Mouse (Mus musculus) layer of hippocampus, adult 9-10 months (tissue): ENCODE results near the gene Olfr619.

Source experiments
- DNase-seq: peaks from one replicate; pipeline ENCODE4 v3.0.0; 2022; ENCODE audit warnings: low spot score

Gene Olfr619

DNA sequence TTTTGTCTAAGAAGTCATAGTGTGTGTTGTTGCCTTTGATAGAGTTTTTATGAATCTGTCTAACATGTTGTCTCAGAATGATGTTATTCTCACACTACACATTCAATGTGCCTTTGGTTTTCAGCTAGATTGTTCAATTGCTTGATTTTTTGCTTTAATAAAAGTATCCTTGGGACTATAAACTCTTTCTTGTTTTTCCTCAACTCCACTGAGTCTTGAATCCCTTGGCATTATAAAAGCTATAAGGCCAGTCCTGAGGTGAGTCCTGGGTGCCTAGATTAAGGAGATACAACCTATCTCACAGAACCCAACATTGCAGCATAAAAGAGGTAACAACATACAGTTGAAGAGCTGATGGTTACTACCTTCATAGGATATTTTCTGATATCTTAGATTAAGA, at the start of gene Olfr619:
Gene Olfr619 (plus strand): TSS at position 301 of the 400 bp plus-strand sequence.
- no peak for DNase-seq

DNA sequence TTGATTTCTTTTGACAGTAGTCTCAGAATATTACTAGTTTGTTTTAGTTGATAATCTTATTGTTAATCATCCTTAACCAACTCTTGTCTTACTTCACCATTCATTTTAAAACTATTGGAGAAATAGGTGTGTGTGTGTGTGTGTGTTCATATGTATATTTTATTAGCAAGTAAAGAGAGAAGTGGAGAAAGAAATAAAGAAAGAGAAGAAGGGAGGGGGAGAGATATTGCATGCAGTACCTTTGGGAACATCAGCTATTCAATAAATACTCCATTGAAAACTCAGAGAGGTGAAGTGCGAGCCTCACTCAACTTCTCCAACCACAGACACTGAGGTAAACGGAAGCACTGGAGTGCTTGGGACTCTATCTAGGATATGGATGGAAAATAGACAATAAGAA, 44.6 kb upstream of the Olfr619 start, which contains the start of gene Olfr615:
Gene Olfr615 (plus strand): TSS at position 301 of the 400 bp plus-strand sequence.
- DNase-seq, result no peak

DNA sequence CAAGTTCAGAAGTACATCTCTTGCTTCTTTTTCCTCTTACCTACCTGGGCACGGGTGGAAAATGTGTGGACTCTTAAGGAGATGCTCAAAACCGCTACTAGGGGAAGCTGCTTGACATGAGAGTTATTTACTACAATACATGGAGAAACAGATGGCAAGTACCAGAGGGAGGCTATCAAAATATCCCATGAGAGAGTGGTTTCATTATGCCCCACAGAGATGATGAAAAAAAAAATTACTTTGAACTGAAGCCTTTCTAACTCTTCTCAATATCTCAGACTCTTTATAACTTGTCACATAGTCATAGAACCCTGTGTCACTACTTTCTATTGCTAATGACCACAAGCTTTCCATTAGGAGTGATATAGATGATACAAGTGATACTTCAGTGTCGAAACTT, 31.3 kb upstream of the Olfr619 start, which contains the start of gene Olfr616:
Gene Olfr616 (minus strand): TSS at position 101 of the 400 bp plus-strand sequence.
- DNase-seq, result no peak

DNA sequence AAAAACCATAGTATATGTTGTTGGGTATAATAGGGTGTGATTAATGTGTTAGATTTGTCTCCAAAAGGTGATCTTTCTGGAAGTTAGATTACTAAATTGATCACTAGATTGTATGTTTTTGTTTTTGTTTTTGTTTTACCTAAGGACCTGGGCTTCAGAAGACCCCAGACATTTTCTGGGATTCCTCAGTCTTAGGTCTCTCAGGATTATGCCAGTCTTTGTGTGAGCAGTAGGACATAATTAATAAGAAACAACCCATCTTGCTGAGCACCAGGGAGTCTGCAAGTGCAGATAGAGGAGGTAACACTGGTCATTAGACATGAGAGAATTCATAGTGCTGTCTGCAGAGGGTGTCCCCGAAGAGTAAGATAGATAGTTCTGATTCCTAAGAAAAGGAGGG, 27.6 kb upstream of the Olfr619 start, which contains the start of gene Olfr617:
Gene Olfr617 (plus strand): TSS at position 301 of the 400 bp plus-strand sequence.
- DNase-seq, result no peak

DNA sequence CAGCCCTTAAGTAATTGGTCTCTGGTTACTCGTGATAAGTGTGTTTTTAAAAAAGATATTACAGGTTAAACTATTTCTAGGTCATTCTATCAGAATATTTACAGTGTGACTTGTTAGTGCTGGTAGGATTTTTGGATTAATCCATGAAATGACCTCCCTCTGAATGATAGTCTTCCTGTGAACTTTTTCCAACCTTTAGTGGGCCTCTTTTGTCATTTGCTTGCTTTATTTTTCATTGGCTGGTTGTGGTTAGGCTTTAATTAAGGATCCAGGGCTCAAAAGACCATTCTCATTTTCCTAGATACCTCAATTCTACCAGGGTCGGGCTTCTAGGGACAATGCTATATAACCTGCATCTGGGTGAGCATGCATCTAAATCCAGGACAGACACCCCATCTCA, 10.6 kb upstream of the Olfr619 start, which contains the start of gene Olfr618:
Gene Olfr618 (plus strand): TSS at position 301 of the 400 bp plus-strand sequence.
- no peak for DNase-seq

DNA sequence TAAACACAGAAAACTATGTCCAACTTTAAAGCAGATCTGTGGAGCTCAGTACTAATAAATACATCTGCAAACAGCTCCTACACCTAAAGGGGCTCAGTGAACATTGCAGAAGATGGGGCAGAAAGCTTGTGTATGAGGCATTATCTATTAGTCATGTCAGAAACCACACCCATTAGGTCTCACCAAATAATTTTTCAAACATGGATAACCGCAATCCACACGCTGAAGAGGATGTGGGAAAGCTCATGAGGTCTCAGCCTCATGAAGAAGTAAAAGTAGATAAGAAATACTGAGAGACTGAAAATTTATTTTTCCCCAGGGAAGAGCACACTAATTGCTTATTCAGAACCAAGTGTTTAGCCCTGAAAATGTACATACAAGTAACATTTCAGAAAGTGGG, 7.0 kb downstream of the Olfr619 start:
- no peak for DNase-seq

DNA sequence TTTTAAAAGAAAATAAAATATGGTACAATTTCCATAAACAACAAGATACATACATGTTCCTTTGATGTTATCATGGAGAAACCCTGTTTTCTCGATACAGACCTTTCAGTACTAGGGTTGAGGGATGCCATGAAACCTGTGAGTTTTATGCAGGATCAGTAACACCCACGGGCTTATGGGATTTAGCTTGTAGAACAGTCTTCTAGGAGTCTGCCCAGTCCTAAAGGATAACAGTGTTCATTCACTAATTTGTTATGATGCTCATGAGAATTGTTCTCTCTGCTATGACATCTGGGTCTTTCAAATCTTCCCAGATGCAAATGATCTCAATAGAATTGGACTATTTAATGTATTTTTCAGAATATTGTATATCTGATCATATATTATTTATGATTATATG, 12.1 kb downstream of the Olfr619 start, which contains the start of gene Olfr620:
Gene Olfr620 (minus strand): TSS at position 101 of the 400 bp plus-strand sequence.
- no peak for DNase-seq

DNA sequence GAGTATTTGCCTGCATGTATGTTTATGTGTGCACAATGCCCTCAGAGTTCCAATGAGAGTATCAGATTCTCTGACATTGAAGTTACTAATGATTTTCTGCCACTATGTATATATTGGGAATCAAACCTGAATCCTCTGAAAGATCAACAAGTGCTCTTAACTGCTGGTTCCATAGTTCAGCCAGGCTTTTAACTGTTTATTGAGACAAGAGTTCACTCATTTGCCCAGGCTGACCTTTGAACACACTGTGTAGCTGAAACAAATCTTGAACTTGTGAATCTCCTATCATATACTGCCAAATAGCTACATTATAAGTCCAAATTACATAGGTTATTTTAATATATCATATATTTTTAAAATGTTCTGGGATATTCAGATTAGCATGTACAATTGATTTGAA, 36.4 kb downstream of the Olfr619 start:
- no peak for DNase-seq

DNA sequence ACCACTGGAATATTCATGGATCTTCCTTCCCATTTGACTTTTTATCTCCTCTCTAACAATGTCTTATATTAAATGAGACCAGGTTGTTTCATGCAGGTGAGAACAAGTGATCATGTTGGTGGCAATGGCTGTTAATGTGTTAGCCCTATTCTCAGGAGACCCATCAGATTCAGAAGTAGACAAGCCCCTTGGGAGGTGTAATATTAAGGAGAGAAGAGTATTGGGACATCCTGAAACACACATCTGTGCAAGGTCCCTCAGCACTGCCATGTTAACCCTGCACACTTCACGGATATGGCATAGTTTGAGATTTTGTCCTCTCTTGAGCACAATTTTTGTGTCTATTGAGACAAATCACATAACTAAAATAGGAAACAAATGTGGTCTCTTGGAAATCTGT, 42.2 kb downstream of the Olfr619 start, which contains the start of gene Olfr622:
Gene Olfr622 (minus strand): TSS at position 101 of the 400 bp plus-strand sequence.
- DNase-seq, result no peak

DNA sequence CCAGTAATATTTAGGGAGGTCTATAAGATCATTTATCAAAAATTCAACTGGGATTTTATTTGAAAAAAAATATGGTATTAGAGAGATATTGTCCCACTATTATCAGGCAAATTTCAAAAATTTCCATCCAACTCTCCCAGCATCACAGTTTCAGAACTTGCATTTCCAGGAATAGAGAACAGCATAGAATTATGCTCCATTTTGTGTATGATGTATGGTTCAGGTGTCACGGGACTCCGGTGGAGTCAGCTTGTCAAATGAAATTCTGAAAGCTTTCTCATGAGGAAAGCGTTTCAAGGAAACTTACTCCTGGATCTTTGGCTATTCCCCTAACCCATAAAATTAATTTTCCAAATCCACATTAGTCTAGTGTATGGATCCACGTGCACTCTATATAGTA, 43.7 kb downstream of the Olfr619 start:
- DNase-seq, result no peak
